ENCODE assay signal across 20 mouse cellular contexts in genomic region chr11:105234501-105234900, GRCm38 (mm10). TPM values are rescaled to one million over a fixed set of nuclear protein-coding genes. Genes with fewer than 3 reads are reported as not detected.
"Had no signal": no experiment of that assay in that cellular context is flagged by ENCODE, and none has a peak within 500 bp of the region (broad histone marks: within the 10 kb centered on the region; RNA-seq: fewer than 3 reads in every experiment).

No protein-coding gene starts in this region.

- ATAC-seq: hindbrain, postnatal 0 days; inflammation-experienced regulatory T-cells, adult 6 months; intestine, embryonic 16.5 days; lung, postnatal 0 days; midbrain, embryonic 15.5 days had no signal

- H3K4me3 ChIP-seq: left cerebral cortex, adult 2 months; liver, embryonic 13.5 days; midbrain, embryonic 12.5 days; midbrain, embryonic 15.5 days; neural tube, embryonic 12.5 days; neural tube, embryonic 15.5 days had no signal

- DNase-seq: layer of hippocampus, postnatal 36 days; liver, embryonic 13.5 days; lung, embryonic 14.5 days; right cerebral cortex, adult 18-20 months; right cerebral cortex, postnatal 14 days; right cerebral cortex, postnatal 4 days; thymus, adult 2 months; thymus, postnatal 14 days; thymus, postnatal 4 days had no signal

- H3K36me3 ChIP-seq: midbrain, embryonic 15.5 days had no signal

- H3K9me3 ChIP-seq: liver, embryonic 13.5 days; midbrain, embryonic 12.5 days; midbrain, embryonic 15.5 days; neural tube, embryonic 12.5 days; neural tube, embryonic 15.5 days had no signal

- H3K27me3 ChIP-seq: liver, embryonic 13.5 days; midbrain, embryonic 12.5 days; midbrain, embryonic 15.5 days; neural tube, embryonic 12.5 days; neural tube, embryonic 15.5 days had no signal

- H3K27ac ChIP-seq: hindbrain, postnatal 0 days; left cerebral cortex, adult 2 months; liver, embryonic 13.5 days; macrophage; midbrain, embryonic 12.5 days; midbrain, embryonic 15.5 days; neural tube, embryonic 12.5 days; neural tube, embryonic 15.5 days; stomach, postnatal 0 days had no signal

- H3K4me2 ChIP-seq: liver, embryonic 13.5 days; lung, embryonic 14.5 days; midbrain, embryonic 12.5 days; midbrain, embryonic 15.5 days; neural tube, embryonic 12.5 days; neural tube, embryonic 15.5 days had no signal

- H3K4me1 ChIP-seq: liver, embryonic 13.5 days; midbrain, embryonic 12.5 days; midbrain, embryonic 15.5 days; neural tube, embryonic 12.5 days; neural tube, embryonic 15.5 days had no signal

- H3K9ac ChIP-seq: liver, embryonic 13.5 days; lung, embryonic 14.5 days; midbrain, embryonic 12.5 days; midbrain, embryonic 15.5 days; neural tube, embryonic 12.5 days; neural tube, embryonic 15.5 days had no signal

RNA-seq across cellular contexts. Expression of gene Mrc2, which starts 57.9 kb away (rescaled TPM):
- polyA plus RNA-seq: inflammation-experienced regulatory T-cells, adult 6 months; macrophage had no signal
